31 mouse cellular contexts compared by ENCODE assay signal in the genomic region with DNA sequence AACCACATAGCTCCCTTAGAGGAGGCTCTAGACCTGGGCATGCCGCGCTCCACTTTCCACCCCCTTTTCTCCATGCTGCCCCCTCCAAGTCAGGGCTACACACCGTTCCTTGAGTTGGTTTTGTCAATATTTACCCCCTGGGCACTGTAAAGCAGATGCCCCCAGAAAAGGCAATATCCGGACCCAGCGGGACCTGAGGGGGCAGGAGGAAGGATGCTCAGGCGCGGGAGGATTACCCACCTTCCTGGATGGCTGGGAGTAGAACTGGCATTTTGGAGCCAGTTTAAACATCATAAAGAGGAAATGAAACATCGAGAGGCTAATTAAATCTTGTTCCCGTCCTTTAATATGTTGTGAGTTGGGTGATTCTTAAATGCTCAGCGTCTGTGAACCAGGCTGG. TPM values are rescaled to one million over a fixed set of nuclear protein-coding genes. Genes with fewer than 3 reads are reported as not detected.
DNase-seq lines count a peak whose midpoint lies in the region; ATAC-seq and TF ChIP-seq lines count a peak whose summit lies in the region.
"Had no signal": no experiment of that assay in that cellular context is flagged by ENCODE, and none has a peak within 500 bp of the region (broad histone marks: within the 10 kb centered on the region; RNA-seq: fewer than 3 reads in every experiment).

No protein-coding gene starts in this region.

- DNase-seq in gastrocnemius, adult 2 months: peak; percentile 12
- DNase-seq in gastrocnemius, adult 18-20 months (ENCODE audit: low spot score): no peak
- DNase-seq in left cerebral cortex, adult 2 months (ENCODE audit: extremely low spot score in 1 of 2, low spot score in 2 of 2): no peak
- no peak for DNase-seq in left cerebral cortex, adult 8-10 months (ENCODE audit: low spot score in 2 of 2)
- no peak for DNase-seq in CH12.LX (ENCODE audit: extremely low read depth)
- DNase-seq: adrenal gland, postnatal 25 days; cerebellum, adult 9-10 months; gastrocnemius, postnatal 25 days; kidney, adult 18-20 months; liver, postnatal 0 days; lung, postnatal 10 days; thymus, adult 2 months had no signal

- no peak for TF ChIP-seq CTCF in gastrocnemius, adult 2 months (IDR thresholded peaks at IDR 0.05)
- TF ChIP-seq CTCF in left cerebral cortex, adult 2 months (IDR thresholded peaks at IDR 0.05): no peak
- no peak for TF ChIP-seq CTCF in CH12.LX (conservative IDR thresholded peaks at IDR 0.05 in 1 of 2, IDR thresholded peaks at IDR 0.05 in 1 of 2; ENCODE audit: low read depth in 2 of 2, low read length in 2 of 2)

- 80% methylated on average over 10 of the region's 10 CpGs for WGBS in kidney, embryonic 14.5 days
- WGBS in liver, embryonic 12.5 days (ENCODE audit: insufficient replicate concordance): 66% methylated on average over 10 of the region's 10 CpGs

- H3K27me3 ChIP-seq in CH12.LX (replicated peaks) (no peaks in the 10 kb centered on the region), myocyte (ENCODE audit: control insufficient read depth, insufficient read depth, insufficient read length) (no peaks in the 10 kb centered on the region)
- no peaks in the 10 kb centered on the region for H3K27me3 ChIP-seq in kidney, embryonic 14.5 days (ENCODE audit: control insufficient read depth, insufficient read depth, low read length)
- peaks cover 12% of the 10 kb centered on the region; the same call in 1 of the 2 replicates for H3K27me3 ChIP-seq in liver, embryonic 12.5 days (replicated peaks)
- H3K27me3 ChIP-seq: embryonic facial prominence, embryonic 15.5 days; heart, embryonic 13.5 days had no signal

- H3K4me1 ChIP-seq in CH12.LX (ENCODE audit: control insufficient read depth in 1 of 2, insufficient read depth in 2 of 2): peaks cover 48 to 88% of the 10 kb centered on the region in 2 experiments
- H3K4me1 ChIP-seq in kidney, embryonic 14.5 days (ENCODE audit: control insufficient read depth, insufficient read depth, low read length): no peaks in the 10 kb centered on the region
- H3K4me1 ChIP-seq in liver, embryonic 12.5 days: peaks cover 7% of the 10 kb centered on the region

- dilution Hi-C loops in CH12.LX (cut with MboI; ENCODE audit: extremely low pct_ligation_motif_present, extremely low pct_unique_long_range_greater_than_20kb, low sequenced_read_pairs): no loop called here

- in situ Hi-C loops in CH12.LX (cut with MboI; ENCODE audit: low pct_ligation_motif_present, low pct_unique_long_range_greater_than_20kb, low sequenced_read_pairs): no loop called here

- TF ChIP-seq RAD21 in CH12.LX (IDR thresholded peaks at IDR 0.05; ENCODE audit: low read depth, low read length): no peak

- H3K27ac ChIP-seq in gastrocnemius, adult 2 months: no peak overlapping the region
- peak overlapping the region; percentile 28; the same call in 1 of the 2 replicates for H3K27ac ChIP-seq in left cerebral cortex, adult 2 months
- peak overlapping the region; percentile 92; the same call in 1 of the 2 replicates for H3K27ac ChIP-seq in CH12.LX (ENCODE audit: insufficient read depth, low read depth)
- no peak overlapping the region for H3K27ac ChIP-seq in kidney, embryonic 14.5 days (ENCODE audit: low read depth, low read length)
- H3K27ac ChIP-seq in liver, embryonic 12.5 days: no peak overlapping the region
- H3K27ac ChIP-seq: embryonic facial prominence, embryonic 15.5 days; heart, embryonic 13.5 days; kidney, postnatal 0 days had no signal

- TF ChIP-seq POLR2A in CH12.LX (IDR thresholded peaks at IDR 0.05; ENCODE audit: low read depth, low read length) (no peak), myocyte (IDR thresholded peaks at IDR 0.05; ENCODE audit: insufficient read length, low read depth) (no peak)

- H3K79me2 ChIP-seq in CH12.LX (replicated peaks; ENCODE audit: control insufficient read depth, extremely low read depth, insufficient read depth, poor library complexity, severe bottlenecking) (no peaks in the 10 kb centered on the region), myocyte (ENCODE audit: control insufficient read depth, insufficient read depth) (no peaks in the 10 kb centered on the region)

- H3ac ChIP-seq in myocyte (ENCODE audit: control insufficient read depth, insufficient read length): no peak overlapping the region

- H3K36me3 ChIP-seq in CH12.LX (replicated peaks in 1 of 2; ENCODE audit: control insufficient read depth in 1 of 2, insufficient read depth in 1 of 2, low read length in 1 of 2) (peaks cover 21 to 29% of the 10 kb centered on the region in 2 experiments), myocyte (ENCODE audit: control insufficient read depth, insufficient read depth) (peaks cover 50% of the 10 kb centered on the region)
- peaks cover 44% of the 10 kb centered on the region for H3K36me3 ChIP-seq in kidney, embryonic 14.5 days (ENCODE audit: control insufficient read depth, insufficient read depth, low read length)
- H3K36me3 ChIP-seq in liver, embryonic 12.5 days: peaks cover 45% of the 10 kb centered on the region

- H3K4me3 ChIP-seq in gastrocnemius, adult 2 months: no peak overlapping the region
- H3K4me3 ChIP-seq in left cerebral cortex, adult 2 months: no peak overlapping the region
- H3K4me3 ChIP-seq in CH12.LX (replicated peaks in 1 of 3; ENCODE audit: low read depth in 2 of 3, low read length in 2 of 3, poor library complexity in 1 of 3) (no peak overlapping the region), myocyte (no peak overlapping the region)
- H3K4me3 ChIP-seq in kidney, embryonic 14.5 days (ENCODE audit: low read length): no peak overlapping the region
- no peak overlapping the region for H3K4me3 ChIP-seq in liver, embryonic 12.5 days
- H3K4me3 ChIP-seq: embryonic facial prominence, embryonic 15.5 days; heart, embryonic 13.5 days had no signal

- intact Hi-C loops in gastrocnemius, adult 2 months (cut with DNase I): no loop called here
- intact Hi-C loops in left cerebral cortex, adult 2 months (cut with DNase I): no loop called here

- H3K9me3 ChIP-seq in CH12.LX (replicated peaks; ENCODE audit: low read length): no peaks in the 10 kb centered on the region
- no peaks in the 10 kb centered on the region for H3K9me3 ChIP-seq in kidney, embryonic 14.5 days (ENCODE audit: control insufficient read depth, low read length)
- no peaks in the 10 kb centered on the region for H3K9me3 ChIP-seq in liver, embryonic 12.5 days (replicated peaks)
- H3K9me3 ChIP-seq: embryonic facial prominence, embryonic 15.5 days; heart, embryonic 13.5 days had no signal

- H3K9ac ChIP-seq in CH12.LX (ENCODE audit: insufficient read depth, low read depth): no peak overlapping the region
- H3K9ac ChIP-seq in kidney, embryonic 14.5 days (ENCODE audit: low read depth, low read length): no peak overlapping the region
- no peak overlapping the region for H3K9ac ChIP-seq in liver, embryonic 12.5 days
- H3K9ac ChIP-seq: embryonic facial prominence, embryonic 15.5 days; heart, embryonic 13.5 days; liver, postnatal 0 days had no signal

- no peak for ATAC-seq in kidney, embryonic 14.5 days (ENCODE audit: low FRiP score, low TSS enrichment)
- ATAC-seq in liver, embryonic 12.5 days: no peak
- ATAC-seq: liver, postnatal 0 days had no signal

- TF ChIP-seq EP300 in CH12.LX (IDR thresholded peaks at IDR 0.05; ENCODE audit: low read length): no peak

- H3K4me2 ChIP-seq in CH12.LX (ENCODE audit: insufficient read depth, low read depth, poor library complexity, severe bottlenecking) (no peak overlapping the region), myocyte (ENCODE audit: low read depth) (no peak overlapping the region)
- no peak overlapping the region for H3K4me2 ChIP-seq in kidney, embryonic 14.5 days (replicated peaks; ENCODE audit: low read depth, low read length)
- no peak overlapping the region for H3K4me2 ChIP-seq in liver, embryonic 12.5 days
- H3K4me2 ChIP-seq: embryonic facial prominence, embryonic 15.5 days; heart, embryonic 13.5 days; midbrain, embryonic 11.5 days had no signal

TF ChIP-seq in CH12.LX, 34 proteins besides CTCF, POLR2A, EP300 and RAD21 (continues in another document):
- no peak for TF ChIP-seq MAFK (IDR thresholded peaks at IDR 0.05; ENCODE audit: insufficient replicate concordance, low read length)
- TF ChIP-seq KAT2A (IDR thresholded peaks at IDR 0.05; ENCODE audit: insufficient replicate concordance, low read length): no peak

TF ChIP-seq in myocyte, 11 proteins besides CTCF, POLR2A, EP300 and RAD21 (continues in another document):
- TF ChIP-seq MYOG (IDR thresholded peaks at IDR 0.05; ENCODE audit: control insufficient read depth in 1 of 3, insufficient read depth in 1 of 3, insufficient read length in 2 of 3, low read depth in 2 of 3): no peak

RNA-seq across cellular contexts. Expression of a gene that starts 3.8 kb away (rescaled TPM):
- not detected for total RNA-seq in gastrocnemius, adult 2 months (2021)
- total RNA-seq in gastrocnemius, adult 18-20 months (2021): not detected
- not detected for total RNA-seq in left cerebral cortex, adult 2 months (2021)
- not detected for total RNA-seq in left cerebral cortex, adult 8-10 months (2022)
- total RNA-seq in CH12.LX (2012; rRNA removed): 0.08 TPM in 1 of 2 replicates, not detected in the other
- not detected in 2 replicates for total RNA-seq in CH12.LX (2014; rRNA removed)
- polyA plus RNA-seq in CH12.LX (2012; ENCODE audit: insufficient read length, low read depth): not detected in 2 replicates
- polyA plus RNA-seq in myocyte (2012; fragmentation: generic; extraction: Trizol): not detected
- polyA plus RNA-seq in kidney, embryonic 14.5 days (2014; fragmentation: Nextera tagmentation; extraction: Ambion mirVana): not detected in 2 replicates
- not detected in 2 replicates for polyA plus RNA-seq in liver, embryonic 12.5 days (2016; fragmentation: Nextera tagmentation; extraction: Ambion mirVana)
- total RNA-seq: adrenal gland, postnatal 25 days; gastrocnemius, postnatal 25 days; heart, postnatal 14 days; layer of hippocampus, postnatal 14 days; left cerebral cortex, postnatal 10 days; liver, adult 2 months; megakaryocyte progenitor cell, adult 5-6 weeks; midbrain, postnatal 0 days had no signal
- polyA plus RNA-seq: brain, embryonic 14.5 days; embryonic facial prominence, embryonic 15.5 days; frontal cortex, adult 2 months; heart, embryonic 13.5 days; hindbrain, embryonic 11.5 days; kidney, postnatal 0 days; limb, embryonic 11.5 days; liver, adult 2 months; liver, postnatal 0 days; midbrain, postnatal 0 days; neural tube, embryonic 11.5 days; stomach, embryonic 16.5 days; thymus, adult 2 months had no signal

RNA-seq across cellular contexts. Expression of a gene that starts 36.4 kb away (rescaled TPM):
- 10 to 100 TPM; 24.0 TPM for total RNA-seq in gastrocnemius, adult 2 months (2021)
- total RNA-seq in gastrocnemius, adult 18-20 months (2021): 10 to 100 TPM; 18.7 to 23.4 TPM
- total RNA-seq in left cerebral cortex, adult 2 months (2021): 10 to 100 TPM; 55.3 to 59.3 TPM
- 10 to 100 TPM; 46.2 to 57.4 (median 51.3) TPM for total RNA-seq in left cerebral cortex, adult 8-10 months (2022)
- 35.2 and 40.2 TPM in 2 replicates for total RNA-seq in CH12.LX (2012; rRNA removed)
- 56.6 and 58.6 TPM in 2 replicates for total RNA-seq in CH12.LX (2014; rRNA removed)
- 53.6 TPM in 2 replicates for polyA plus RNA-seq in CH12.LX (2012; ENCODE audit: insufficient read length, low read depth)
- 17.2 TPM for polyA plus RNA-seq in myocyte (2012; fragmentation: generic; extraction: Trizol)
- polyA plus RNA-seq in kidney, embryonic 14.5 days (2014; fragmentation: Nextera tagmentation; extraction: Ambion mirVana): 58.1 and 103 TPM in 2 replicates
- polyA plus RNA-seq in liver, embryonic 12.5 days (2016; fragmentation: Nextera tagmentation; extraction: Ambion mirVana): 44.1 and 46.4 TPM in 2 replicates

RNA-seq across cellular contexts. Expression of a gene that starts 43.4 kb away (rescaled TPM):
- 10 to 100 TPM; 22.4 to 24.7 TPM for total RNA-seq in gastrocnemius, adult 2 months (2021)
- 10 to 100 TPM; 11.5 to 20.0 TPM for total RNA-seq in gastrocnemius, adult 18-20 months (2021)
- 100 to 1,000 TPM; 239 to 266 TPM for total RNA-seq in left cerebral cortex, adult 2 months (2021)
- 100 to 1,000 TPM; 228 to 247 (median 232) TPM for total RNA-seq in left cerebral cortex, adult 8-10 months (2022)
- 40.0 and 43.9 TPM in 2 replicates for total RNA-seq in CH12.LX (2012; rRNA removed)
- 15.0 and 18.5 TPM in 2 replicates for total RNA-seq in CH12.LX (2014; rRNA removed)
- polyA plus RNA-seq in CH12.LX (2012; ENCODE audit: insufficient read length, low read depth): 31.4 and 43.1 TPM in 2 replicates
- polyA plus RNA-seq in myocyte (2012; fragmentation: generic; extraction: Trizol): 361 TPM
- polyA plus RNA-seq in kidney, embryonic 14.5 days (2014; fragmentation: Nextera tagmentation; extraction: Ambion mirVana): 110 and 127 TPM in 2 replicates
- 30.5 and 33.0 TPM in 2 replicates for polyA plus RNA-seq in liver, embryonic 12.5 days (2016; fragmentation: Nextera tagmentation; extraction: Ambion mirVana)

Comparison
In these comparisons a context has a peak if more than half of its experiments do, and no peak if none do; other contexts are left out.
1. H3K27ac ChIP-seq: peak in left cerebral cortex, adult 2 months (single experiment) and CH12.LX (single experiment); none in gastrocnemius, adult 2 months (single experiment), kidney, embryonic 14.5 days (single experiment) and liver, embryonic 12.5 days (single experiment).
2. RNA of a gene that starts 43.4 kb away (total RNA-seq): 239 to 266 TPM in left cerebral cortex, adult 2 months and 228 to 247 TPM in left cerebral cortex, adult 8-10 months; 15.0 to 43.9 TPM in CH12.LX, 22.4 to 24.7 TPM in gastrocnemius, adult 2 months and 11.5 to 20.0 TPM in gastrocnemius, adult 18-20 months; every median in the first group is over 4 times any median in the second.